Mouse (Mus musculus) liver, embryonic 15.5 days (tissue): ENCODE results near the gene Hand2. TPM values are rescaled to one million over a fixed set of nuclear protein-coding genes. Genes with fewer than 3 reads are reported as not detected.

Experiments
- ATAC-seq: fragments of 200-750 bp; cut with Nextera tagmentation; 2 replicates; pipeline ENCODE4 v1.8.0; 2017; ENCODE audit warnings: moderate number of reproducible peaks, mild to moderate bottlenecking, moderate library complexity; ENCODE audit not compliant: insufficient read depth
- H3K27ac ChIP-seq: fragments of 300-500 bp; sonication (generic); replicated peaks from 2 replicates; pipeline ENCODE4 v1.5.1; 2015; ENCODE audit warnings: mild to moderate bottlenecking, inconsistent platforms
- H3K27me3 ChIP-seq: fragments of 300-500 bp; sonication (generic); 2 replicates; pipeline ENCODE4 v1.6.1; 2015; ENCODE audit warnings: mild to moderate bottlenecking, inconsistent platforms
- H3K36me3 ChIP-seq: fragments of 300-500 bp; sonication (generic); replicated peaks from 2 replicates; pipeline ENCODE4 v1.6.1; 2015; ENCODE audit warnings: moderate library complexity, mild to moderate bottlenecking, inconsistent platforms
- H3K4me1 ChIP-seq: fragments of 300-500 bp; sonication (generic); replicated peaks from 2 replicates; pipeline ENCODE4 v1.6.1; 2015; ENCODE audit warnings: inconsistent platforms
- H3K4me2 ChIP-seq: fragments of 300-500 bp; sonication (generic); 2 replicates; pipeline ENCODE4 v1.6.1; 2015; ENCODE audit warnings: moderate library complexity, mild to moderate bottlenecking, inconsistent platforms
- H3K4me3 ChIP-seq: fragments of 300-500 bp; sonication (generic); replicated peaks from 2 replicates; pipeline ENCODE4 v1.5.1; 2015; ENCODE audit warnings: mild to moderate bottlenecking, inconsistent platforms
- H3K9ac ChIP-seq: fragments of 300-500 bp; sonication (generic); 2 replicates; pipeline ENCODE4 v1.6.1; 2015; ENCODE audit warnings: moderate library complexity, mild to moderate bottlenecking, inconsistent platforms
- H3K9me3 ChIP-seq: fragments of 300-500 bp; sonication (generic); replicated peaks from 2 replicates; pipeline ENCODE4 v1.6.1; 2016; ENCODE audit warnings: inconsistent platforms
- WGBS: fragments of 180-500 bp; shearing (Covaris S2); methylation state at CpG from one replicate; pipeline ENCODE4 v1.1.7; 2015; ENCODE audit warnings: mixed read lengths; ENCODE audit not compliant: insufficient replicate concordance; 5-methylcytosine and 5-hydroxymethylcytosine counted together
- polyA plus RNA-seq: library from polyadenylated mRNA; unstranded; fragments of >200 nt; fragmentation: Nextera tagmentation; extraction: Ambion mirVana; gene quantifications from 2 replicates; pipeline ENCODE4 v1.2.1, GENCODE M21; 2015

The Hand2 gene
- polyA plus RNA-seq, 1 experiment from 2014 or later = 0.39 TPM

GRCm38 (mm10) chr8:57315471-57315870, 5.3 kb upstream of the Hand2 start:
- peaks cover 93% of the 10 kb centered on the region for H3K27me3 ChIP-seq
- no peak overlapping the region for H3K9ac ChIP-seq
- ATAC-seq = no peak
- no peaks in the 10 kb centered on the region for H3K36me3 ChIP-seq
- WGBS = 14% methylated on average over 3 of the region's 3 CpGs
- H3K4me1 ChIP-seq = no peaks in the 10 kb centered on the region
- H3K9me3 ChIP-seq = no peaks in the 10 kb centered on the region
- H3K4me3 ChIP-seq = no peak overlapping the region
- no peak overlapping the region for H3K4me2 ChIP-seq
- no peak overlapping the region for H3K27ac ChIP-seq

- Histone ChIP-seq H3K27me3 (peaks cover 97% of the 10 kb centered on the region), H3K36me3 (no peaks in the 10 kb centered on the region), H3K27ac (no peak overlapping the region), H3K9me3 (no peaks in the 10 kb centered on the region), H3K4me3 (no peak overlapping the region), H3K9ac (no peak overlapping the region), H3K4me2 (no peak overlapping the region), H3K4me1 (0 out of 2 replicates have a peak, but pooled peaks cover 3% of the 10 kb centered on the region)
- no peak for ATAC-seq
Observed at GRCm38 (mm10) chr8:57317107-57317506, 3.7 kb upstream of the Hand2 start.

GRCm38 (mm10) chr8:57317890-57318480, 2.8 kb upstream of the Hand2 start:
- H3K36me3 ChIP-seq = no peaks in the 10 kb centered on the region
- 0 out of 2 replicates have a peak, but pooled peaks cover 3% of the 10 kb centered on the region for H3K4me1 ChIP-seq
- no peak for ATAC-seq
- no peak overlapping the region for H3K4me3 ChIP-seq
- no peaks in the 10 kb centered on the region for H3K9me3 ChIP-seq
- H3K27me3 ChIP-seq = peaks cover 97% of the 10 kb centered on the region
- no peak overlapping the region for H3K4me2 ChIP-seq
- no peak overlapping the region for H3K9ac ChIP-seq
- WGBS = 13% methylated on average over 5 of the region's 5 CpGs
- no peak overlapping the region for H3K27ac ChIP-seq

GRCm38 (mm10) chr8:57319092-57319980, 1.4 kb upstream of the Hand2 start:
- WGBS = 7% methylated on average over 17 of the region's 17 CpGs

GRCm38 (mm10) chr8:57319981-57320585, 700 bp upstream of the Hand2 start:
- Histone ChIP-seq H3K4me1 (0 out of 2 replicates have a peak, but pooled peaks cover 3% of the 10 kb centered on the region), H3K27me3 (peaks cover 98% of the 10 kb centered on the region), H3K4me3 (peak overlapping the region; percentile 22; the same call in 1 of the 2 replicates), H3K4me2 (no peak overlapping the region), H3K9ac (no peak overlapping the region), H3K36me3 (no peaks in the 10 kb centered on the region), H3K9me3 (no peaks in the 10 kb centered on the region), H3K27ac (no peak overlapping the region)
- no peak for ATAC-seq
- 3% methylated on average over 22 of the region's 22 CpGs for WGBS

More at GRCm38 (mm10) chr8:57319092-57319980, 1.4 kb upstream of the Hand2 start:
- no peak overlapping the region for H3K4me2 ChIP-seq
- no peak for ATAC-seq
- 0 out of 2 replicates have a peak, but pooled peaks cover 3% of the 10 kb centered on the region for H3K4me1 ChIP-seq
- H3K27ac ChIP-seq = no peak overlapping the region
- peaks cover 98% of the 10 kb centered on the region for H3K27me3 ChIP-seq
- H3K36me3 ChIP-seq = no peaks in the 10 kb centered on the region
- no peaks in the 10 kb centered on the region for H3K9me3 ChIP-seq
- peak overlapping the region; percentile 22; the same call in 1 of the 2 replicates for H3K4me3 ChIP-seq
- no peak overlapping the region for H3K9ac ChIP-seq

- H3K36me3 ChIP-seq = no peaks in the 10 kb centered on the region
- ATAC-seq = no peak
- 0 out of 2 replicates have a peak, but pooled peaks cover 3% of the 10 kb centered on the region for H3K4me1 ChIP-seq
- H3K9ac ChIP-seq = no peak overlapping the region
- H3K9me3 ChIP-seq = no peaks in the 10 kb centered on the region
- peaks cover 99% of the 10 kb centered on the region for H3K27me3 ChIP-seq
- peak overlapping the region; percentile 44 for H3K4me2 ChIP-seq
- H3K27ac ChIP-seq = no peak overlapping the region
- H3K4me3 ChIP-seq = peak overlapping the region; percentile 36
- under 1% methylated on average over 59 of the region's 64 CpGs for WGBS
Observed at GRCm38 (mm10) chr8:57321898-57322895, 1.4 kb downstream of the Hand2 start.

GRCm38 (mm10) chr8:57322961-57323941, 2.5 kb downstream of the Hand2 start:
- peaks cover 99% of the 10 kb centered on the region for H3K27me3 ChIP-seq
- no peak for ATAC-seq
- peak overlapping the region; percentile 36 for H3K4me3 ChIP-seq
- H3K9me3 ChIP-seq = no peaks in the 10 kb centered on the region
- no peak overlapping the region for H3K4me2 ChIP-seq
- 3% methylated on average over 31 of the region's 31 CpGs for WGBS
- 0 out of 2 replicates have a peak, but pooled peaks cover 5% of the 10 kb centered on the region for H3K4me1 ChIP-seq
- H3K27ac ChIP-seq = no peak overlapping the region
- H3K36me3 ChIP-seq = no peaks in the 10 kb centered on the region
- no peak overlapping the region for H3K9ac ChIP-seq

GRCm38 (mm10) chr8:57324091-57324490, 3.3 kb downstream of the Hand2 start:
- H3K36me3 ChIP-seq = no peaks in the 10 kb centered on the region
- H3K27ac ChIP-seq = no peak overlapping the region
- H3K4me3 ChIP-seq = no peak overlapping the region
- H3K9ac ChIP-seq = no peak overlapping the region
- peaks cover 99% of the 10 kb centered on the region for H3K27me3 ChIP-seq
- no peak for ATAC-seq
- WGBS = 7% methylated on average over 12 of the region's 12 CpGs
- H3K9me3 ChIP-seq = no peaks in the 10 kb centered on the region
- no peak overlapping the region for H3K4me2 ChIP-seq
- H3K4me1 ChIP-seq = 0 out of 2 replicates have a peak, but pooled peaks cover 6% of the 10 kb centered on the region

- Histone ChIP-seq H3K27me3 (peaks cover 99% of the 10 kb centered on the region), H3K27ac (no peak overlapping the region)
Observed at GRCm38 (mm10) chr8:57324671-57325070, 3.9 kb downstream of the Hand2 start.

More at GRCm38 (mm10) chr8:57324671-57325070, 3.9 kb downstream of the Hand2 start:
- no peak overlapping the region for H3K4me3 ChIP-seq
- 18% methylated on average over 5 of the region's 5 CpGs for WGBS
- no peaks in the 10 kb centered on the region for H3K36me3 ChIP-seq
- 0 out of 2 replicates have a peak, but pooled peaks cover 6% of the 10 kb centered on the region for H3K4me1 ChIP-seq
- H3K9ac ChIP-seq = no peak overlapping the region
- no peaks in the 10 kb centered on the region for H3K9me3 ChIP-seq
- ATAC-seq = no peak
- H3K4me2 ChIP-seq = no peak overlapping the region
